Mouse (Mus musculus) liver, embryonic 11.5 days (tissue): ENCODE data around the gene Ptpn4. TPM values are rescaled to one million over a fixed set of nuclear protein-coding genes. Genes with fewer than 3 reads are reported as not detected.

Experiments used
- ATAC-seq: fragments of 200-750 bp; cut with Nextera tagmentation; replicated peaks from 2 replicates; pipeline ENCODE4 v1.8.0; 2017; ENCODE audit warnings: moderate number of reproducible peaks, mild to moderate bottlenecking, moderate TSS enrichment, moderate library complexity; ENCODE audit not compliant: low FRiP score
- DNase-seq: peaks from one replicate; pipeline ENCODE4 v3.0.0-alpha.2; 2017; ENCODE audit warnings: low spot score
- H3K27ac ChIP-seq: fragments of 300-500 bp; sonication (generic); 2 replicates; pipeline ENCODE4 v1.5.1; 2014; ENCODE audit warnings: mild to moderate bottlenecking, low read depth, low read length, control low read depth
- H3K27me3 ChIP-seq: fragments of 300-500 bp; sonication (generic); replicated peaks from 2 replicates; pipeline ENCODE4 v1.6.1; 2014; ENCODE audit warnings: low read length, mixed read lengths; ENCODE audit not compliant: control insufficient read depth, insufficient read depth
- H3K36me3 ChIP-seq: fragments of 300-500 bp; sonication (generic); 2 replicates; pipeline ENCODE4 v1.6.1; 2014; ENCODE audit warnings: mild to moderate bottlenecking, low read length, moderate library complexity, mixed read lengths; ENCODE audit not compliant: control insufficient read depth, insufficient read depth
- H3K4me1 ChIP-seq: fragments of 300-500 bp; sonication (generic); replicated peaks from 2 replicates; pipeline ENCODE4 v1.6.1; 2014; ENCODE audit warnings: low read length, mixed read lengths; ENCODE audit not compliant: control insufficient read depth, insufficient read depth
- H3K4me2 ChIP-seq: fragments of 300-500 bp; sonication (generic); 2 replicates; pipeline ENCODE4 v1.6.1; 2014; ENCODE audit warnings: mild to moderate bottlenecking, control low read depth, moderate library complexity
- H3K4me3 ChIP-seq: fragments of 300-500 bp; sonication (generic); 2 replicates; pipeline ENCODE4 v1.5.1; 2014; ENCODE audit warnings: low read depth, low read length, control low read depth
- H3K9ac ChIP-seq: fragments of 300-500 bp; sonication (generic); 2 replicates; pipeline ENCODE4 v1.6.1; 2014; ENCODE audit warnings: low read depth, low read length, control low read depth
- H3K9me3 ChIP-seq: fragments of 300-500 bp; sonication (generic); 2 replicates; pipeline ENCODE4 v1.6.1; 2016; ENCODE audit warnings: low read length, inconsistent platforms, mixed read lengths; ENCODE audit not compliant: control insufficient read depth
- WGBS: fragments of 180-500 bp; shearing (Covaris S2); extraction: QIAGEN DNeasy Blood & Tissue Kit; methylation state at CpG from one replicate; pipeline ENCODE4 v1.1.7; 2014; 5-methylcytosine and 5-hydroxymethylcytosine counted together
- polyA plus RNA-seq: library from polyadenylated mRNA; unstranded; fragments of >200 nt; fragmentation: Nextera tagmentation; extraction: Ambion mirVana; gene quantifications from 2 replicates; pipeline ENCODE4 v1.2.1, GENCODE M21; 2014

The Ptpn4 gene
- polyA plus RNA-seq, 1 experiment from 2014 or later: 5.4 TPM

DNA sequence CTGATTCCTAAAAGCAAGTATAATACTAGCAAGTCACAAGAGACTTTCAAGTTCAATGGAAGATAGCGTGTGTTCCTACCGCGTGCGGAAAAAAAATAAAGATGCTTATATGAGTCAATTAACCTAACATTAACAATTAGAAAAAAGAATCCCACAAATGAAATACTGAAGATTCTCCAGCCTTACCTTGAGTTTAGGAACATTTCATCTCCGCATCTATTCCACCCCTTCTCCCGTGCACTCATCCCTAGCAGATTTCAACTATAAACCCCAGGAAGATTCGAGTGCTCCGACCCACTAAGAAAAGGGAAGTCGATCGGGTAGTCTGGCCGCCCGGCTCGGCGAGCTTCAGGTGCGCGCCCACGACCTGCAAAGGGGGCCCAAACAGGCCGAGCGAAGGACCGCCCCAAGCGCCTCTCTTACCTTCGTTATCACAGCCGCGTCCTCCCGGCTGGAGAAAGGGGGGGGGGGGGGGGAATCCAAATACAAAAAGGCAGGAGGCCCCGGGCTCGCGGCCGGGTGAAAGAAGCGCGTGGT lies 866 bp downstream of the Ptpn4 start:
- ATAC-seq: peak; percentile 26

DNA sequence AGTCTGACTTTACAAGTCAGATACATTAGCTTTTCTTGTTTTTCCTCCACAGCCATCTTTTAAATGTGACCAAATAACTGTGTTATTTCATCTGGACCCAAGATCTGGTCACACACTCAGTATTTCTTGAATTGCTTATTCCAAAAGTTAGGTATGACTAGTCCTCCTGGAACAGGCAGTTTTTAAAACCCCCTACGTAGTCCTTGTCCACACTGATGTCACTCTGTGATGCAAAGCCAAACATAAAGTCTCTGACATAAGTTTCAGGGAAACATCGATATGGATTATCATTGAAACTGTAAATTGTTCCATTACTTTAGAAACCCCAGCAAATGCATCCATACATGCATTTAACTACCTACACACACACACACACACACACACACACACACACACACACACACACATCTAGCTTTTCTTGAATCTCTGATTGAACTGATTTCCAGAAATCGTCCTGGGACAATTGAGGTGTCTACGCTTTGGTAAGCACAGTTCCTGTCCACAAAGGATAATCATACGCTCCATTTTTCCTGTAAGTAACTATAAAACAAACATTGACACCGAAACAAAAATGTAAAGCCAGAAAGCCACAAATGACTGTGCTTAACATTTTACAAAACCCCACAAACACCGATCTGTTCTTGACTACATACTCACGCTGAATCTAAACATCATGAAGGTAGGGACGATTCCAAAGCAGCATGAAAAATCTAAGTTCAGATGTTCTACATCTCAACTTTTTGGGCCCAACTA lies 1.5 kb downstream of the Ptpn4 start:
- WGBS: 24% methylated on average over 9 of the region's 9 CpGs
- ATAC-seq: no peak

More for the DNA sequence above, 866 bp downstream of the Ptpn4 start:
- H3K27ac ChIP-seq: peak overlapping the region; percentile 77
- H3K4me2 ChIP-seq: peak overlapping the region; percentile 85
- no peaks in the 10 kb centered on the region for H3K9me3 ChIP-seq
- no peak for DNase-seq
- H3K36me3 ChIP-seq: no peaks in the 10 kb centered on the region
- peaks cover 8% of the 10 kb centered on the region for H3K4me1 ChIP-seq
- H3K9ac ChIP-seq: peak overlapping the region; percentile 87
- H3K27me3 ChIP-seq: no peaks in the 10 kb centered on the region
- under 1% methylated on average over 22 of the region's 31 CpGs for WGBS
- H3K4me3 ChIP-seq: peak overlapping the region; percentile 89

DNA sequence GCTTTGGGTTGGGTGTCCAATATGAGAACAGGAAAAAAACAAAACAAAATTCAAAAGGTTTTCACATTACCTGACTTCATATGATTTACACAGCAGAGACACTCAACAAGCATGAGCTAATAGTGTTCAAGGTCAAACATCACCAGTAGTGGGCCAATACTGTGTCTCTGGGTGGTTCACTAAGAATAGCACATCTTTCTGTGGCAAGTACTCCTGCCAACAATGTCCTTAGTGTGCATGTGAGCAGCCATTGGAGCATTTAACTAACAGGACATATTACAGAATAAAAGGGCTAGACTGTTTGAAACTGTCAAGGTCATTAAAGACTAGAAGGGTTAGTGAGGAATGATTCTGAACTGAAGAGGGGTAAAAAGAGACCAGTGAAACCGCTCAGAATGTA lies 9.3 kb downstream of the Ptpn4 start:
- 88% methylated on average over 1 of the region's 1 CpGs for WGBS
- Histone ChIP-seq H3K36me3 (no peaks in the 10 kb centered on the region), H3K4me3 (no peak overlapping the region), H3K27me3 (no peaks in the 10 kb centered on the region), H3K9ac (no peak overlapping the region), H3K4me1 (no peaks in the 10 kb centered on the region), H3K27ac (no peak overlapping the region), H3K9me3 (no peaks in the 10 kb centered on the region), H3K4me2 (no peak overlapping the region)
- DNase-seq: no peak
- ATAC-seq: no peak

More for the DNA sequence above, 1.5 kb downstream of the Ptpn4 start:
- H3K4me2 ChIP-seq: peak overlapping the region; percentile 85
- DNase-seq: no peak
- H3K4me3 ChIP-seq: peak overlapping the region; percentile 89
- no peak overlapping the region for H3K27ac ChIP-seq
- no peaks in the 10 kb centered on the region for H3K9me3 ChIP-seq
- H3K27me3 ChIP-seq: no peaks in the 10 kb centered on the region
- no peaks in the 10 kb centered on the region for H3K36me3 ChIP-seq
- H3K4me1 ChIP-seq: peaks cover 8% of the 10 kb centered on the region
- peak overlapping the region; percentile 87; the same call in 1 of the 2 replicates for H3K9ac ChIP-seq

DNA sequence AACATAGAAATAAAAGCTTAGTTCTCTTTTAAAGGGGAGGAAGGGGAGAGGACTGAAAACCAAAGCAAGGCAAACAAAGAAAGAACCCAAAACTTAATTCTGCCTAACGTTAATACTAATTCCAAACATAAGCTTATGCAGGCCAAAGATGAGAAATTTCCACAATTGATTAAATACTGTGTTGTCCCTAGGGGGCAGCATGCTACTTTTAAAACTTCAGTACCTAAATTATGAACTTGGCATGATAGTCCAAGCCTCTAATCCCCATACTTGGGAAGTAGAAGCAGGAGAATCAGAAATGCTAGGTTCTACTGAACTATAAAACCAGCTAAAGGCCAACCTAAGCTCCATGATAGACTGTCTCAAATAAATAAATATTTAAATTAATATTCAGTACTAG lies 18.7 kb downstream of the Ptpn4 start:
- Histone ChIP-seq H3K4me1 (no peaks in the 10 kb centered on the region), H3K36me3 (no peaks in the 10 kb centered on the region), H3K4me2 (no peak overlapping the region), H3K27me3 (no peaks in the 10 kb centered on the region), H3K9ac (no peak overlapping the region), H3K9me3 (no peaks in the 10 kb centered on the region), H3K27ac (no peak overlapping the region), H3K4me3 (no peak overlapping the region)
- 76% methylated on average over 1 of the region's 1 CpGs for WGBS
- DNase-seq: no peak
- no peak for ATAC-seq

DNA sequence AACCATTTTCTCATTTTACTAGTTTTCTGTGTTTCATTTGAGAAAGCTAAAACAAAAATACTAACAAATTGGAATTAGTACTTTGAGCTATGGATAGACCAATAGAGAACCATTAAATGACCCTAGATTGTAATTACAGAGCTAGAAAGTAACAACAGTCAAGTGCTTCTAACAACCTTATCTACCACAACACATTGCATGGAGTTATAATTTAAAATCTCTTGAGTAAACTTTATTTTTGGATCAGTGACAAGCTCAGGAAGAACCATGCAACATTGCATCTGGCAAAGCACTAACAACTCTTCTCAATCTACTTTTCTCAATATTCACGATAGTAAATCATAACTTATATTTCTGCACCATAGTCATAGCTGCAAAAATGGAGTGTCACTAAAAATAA lies 29.7 kb downstream of the Ptpn4 start:
- 92% methylated on average over 1 of the region's 1 CpGs for WGBS
- H3K9ac ChIP-seq: no peak overlapping the region
- DNase-seq (no peak), ATAC-seq (no peak)
- no peak overlapping the region for H3K4me2 ChIP-seq
- H3K9me3 ChIP-seq: no peaks in the 10 kb centered on the region
- no peaks in the 10 kb centered on the region for H3K4me1 ChIP-seq
- no peak overlapping the region for H3K27ac ChIP-seq
- H3K27me3 ChIP-seq: no peaks in the 10 kb centered on the region
- no peak overlapping the region for H3K4me3 ChIP-seq
- H3K36me3 ChIP-seq: no peaks in the 10 kb centered on the region

DNA sequence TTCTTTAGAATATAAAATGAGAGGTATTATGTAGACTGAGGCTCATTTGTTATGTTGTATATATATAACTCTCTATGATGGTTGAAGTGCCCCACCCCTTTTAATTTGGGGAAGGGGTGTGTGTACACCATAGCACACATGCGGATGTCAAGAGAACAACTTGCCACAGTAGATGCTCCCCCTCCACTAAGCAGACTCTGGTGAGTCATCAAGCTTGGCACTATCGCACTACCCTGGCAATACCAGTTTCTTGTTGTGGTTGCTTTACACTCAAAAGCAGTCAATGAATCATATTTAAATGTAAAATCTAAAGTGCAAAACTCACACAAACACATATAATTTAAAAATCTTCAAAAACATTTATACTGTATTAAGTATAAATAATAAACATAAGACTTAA lies 31.4 kb downstream of the Ptpn4 start:
- Histone ChIP-seq H3K4me1 (no peaks in the 10 kb centered on the region), H3K4me2 (no peak overlapping the region), H3K36me3 (no peaks in the 10 kb centered on the region), H3K9ac (no peak overlapping the region), H3K27ac (no peak overlapping the region), H3K9me3 (no peaks in the 10 kb centered on the region), H3K4me3 (no peak overlapping the region), H3K27me3 (no peaks in the 10 kb centered on the region)
- 92% methylated on average over 2 of the region's 2 CpGs for whole genome bisulfite sequencing
- ATAC-seq (no peak), DNase-seq (no peak)

DNA sequence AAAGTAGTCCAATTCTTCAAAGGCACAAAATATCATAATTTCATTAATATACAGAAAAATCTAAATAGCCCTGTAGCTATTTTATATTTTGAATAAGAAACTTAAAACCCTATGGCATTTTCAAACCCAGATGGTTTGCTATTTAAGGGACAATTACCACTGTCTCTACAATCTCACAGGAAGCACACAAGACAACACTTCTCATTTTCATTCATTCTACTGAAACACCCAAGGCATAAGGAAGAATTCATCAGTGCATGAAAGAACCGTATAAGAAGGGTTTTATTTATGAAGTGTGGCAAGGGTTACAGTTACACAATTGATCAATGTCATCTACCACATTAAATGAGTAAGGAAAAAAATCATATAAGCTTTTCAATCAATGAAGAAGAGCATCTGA lies 32.8 kb downstream of the Ptpn4 start:
- no peak overlapping the region for H3K27ac ChIP-seq
- no peaks in the 10 kb centered on the region for H3K36me3 ChIP-seq
- ATAC-seq (no peak), DNase-seq (no peak)
- H3K9ac ChIP-seq: no peak overlapping the region
- no peaks in the 10 kb centered on the region for H3K9me3 ChIP-seq
- H3K4me2 ChIP-seq: no peak overlapping the region
- 45% methylated on average over 1 of the region's 1 CpGs for WGBS
- H3K4me3 ChIP-seq: no peak overlapping the region
- no peaks in the 10 kb centered on the region for H3K4me1 ChIP-seq
- no peaks in the 10 kb centered on the region for H3K27me3 ChIP-seq

DNA sequence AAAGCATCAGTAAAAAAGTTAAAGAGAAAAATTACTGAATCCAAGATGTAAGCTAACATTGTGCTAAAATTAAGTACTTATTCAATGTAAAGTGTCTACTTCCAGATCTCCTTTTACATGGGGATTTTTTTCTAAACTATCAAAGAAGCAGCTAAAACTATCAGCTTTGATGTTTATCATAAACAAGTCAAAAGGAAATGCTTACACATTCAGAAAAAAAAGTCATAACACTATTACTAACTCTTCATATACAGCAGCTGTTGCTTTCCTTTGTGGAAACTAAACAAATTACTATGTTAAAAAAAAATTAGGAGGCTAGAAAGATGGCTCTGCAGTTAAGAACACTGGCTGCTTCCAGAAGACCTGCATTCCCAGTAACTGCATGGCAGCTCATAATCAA lies 42.2 kb downstream of the Ptpn4 start:
- H3K4me2 ChIP-seq: no peak overlapping the region
- no peak overlapping the region for H3K9ac ChIP-seq
- H3K36me3 ChIP-seq: no peaks in the 10 kb centered on the region
- DNase-seq: no peak
- H3K4me3 ChIP-seq: no peak overlapping the region
- H3K27ac ChIP-seq: no peak overlapping the region
- H3K4me1 ChIP-seq: no peaks in the 10 kb centered on the region
- no peaks in the 10 kb centered on the region for H3K27me3 ChIP-seq
- no peak for ATAC-seq
- H3K9me3 ChIP-seq: no peaks in the 10 kb centered on the region

DNA sequence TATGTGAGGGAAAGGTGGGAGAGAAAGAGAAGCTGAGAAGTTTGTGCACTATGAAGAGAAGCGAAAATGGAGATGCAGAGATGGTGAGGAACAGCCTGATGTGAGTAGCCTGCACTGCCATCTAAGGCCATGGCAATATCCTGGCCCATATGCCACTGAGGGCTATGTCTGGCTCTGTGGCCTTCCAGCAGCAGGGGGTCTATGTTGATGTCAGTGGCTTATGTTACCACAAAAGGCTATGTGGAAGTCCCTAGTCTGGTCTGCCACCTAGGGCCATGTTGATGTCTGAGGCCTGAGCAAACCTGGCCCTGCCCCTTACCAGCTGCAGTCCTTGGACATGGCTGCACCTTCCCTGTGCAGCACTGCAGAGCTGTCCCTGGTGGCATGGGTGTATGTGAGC lies 43.1 kb downstream of the Ptpn4 start:
- H3K9me3 ChIP-seq: no peaks in the 10 kb centered on the region
- DNase-seq (no peak), ATAC-seq (no peak)
- H3K27ac ChIP-seq: no peak overlapping the region
- H3K4me2 ChIP-seq: no peak overlapping the region
- 94% methylated on average over 1 of the region's 1 CpGs for WGBS
- no peak overlapping the region for H3K4me3 ChIP-seq
- no peaks in the 10 kb centered on the region for H3K4me1 ChIP-seq
- no peaks in the 10 kb centered on the region for H3K36me3 ChIP-seq
- no peak overlapping the region for H3K9ac ChIP-seq
- no peaks in the 10 kb centered on the region for H3K27me3 ChIP-seq
